Mouse (Mus musculus) cerebellum, postnatal 14 days (tissue): ENCODE data around the gene Stx12.
A peak's percentile ranks its signal among the peaks of the same experiment; 100 is the strongest.
"Not testable (repeated sequence)": the region's sequence is repeated elsewhere in the genome, so short reads cannot be mapped to it uniquely, and the experiment has no call there.

Experiments used
- DNase-seq, 2 experiments: peaks; one replicate each; pipeline ENCODE4 v3.0.0; 2021; ENCODE audit warnings: mixed read lengths in 2 of 2

The Stx12 gene

DNA sequence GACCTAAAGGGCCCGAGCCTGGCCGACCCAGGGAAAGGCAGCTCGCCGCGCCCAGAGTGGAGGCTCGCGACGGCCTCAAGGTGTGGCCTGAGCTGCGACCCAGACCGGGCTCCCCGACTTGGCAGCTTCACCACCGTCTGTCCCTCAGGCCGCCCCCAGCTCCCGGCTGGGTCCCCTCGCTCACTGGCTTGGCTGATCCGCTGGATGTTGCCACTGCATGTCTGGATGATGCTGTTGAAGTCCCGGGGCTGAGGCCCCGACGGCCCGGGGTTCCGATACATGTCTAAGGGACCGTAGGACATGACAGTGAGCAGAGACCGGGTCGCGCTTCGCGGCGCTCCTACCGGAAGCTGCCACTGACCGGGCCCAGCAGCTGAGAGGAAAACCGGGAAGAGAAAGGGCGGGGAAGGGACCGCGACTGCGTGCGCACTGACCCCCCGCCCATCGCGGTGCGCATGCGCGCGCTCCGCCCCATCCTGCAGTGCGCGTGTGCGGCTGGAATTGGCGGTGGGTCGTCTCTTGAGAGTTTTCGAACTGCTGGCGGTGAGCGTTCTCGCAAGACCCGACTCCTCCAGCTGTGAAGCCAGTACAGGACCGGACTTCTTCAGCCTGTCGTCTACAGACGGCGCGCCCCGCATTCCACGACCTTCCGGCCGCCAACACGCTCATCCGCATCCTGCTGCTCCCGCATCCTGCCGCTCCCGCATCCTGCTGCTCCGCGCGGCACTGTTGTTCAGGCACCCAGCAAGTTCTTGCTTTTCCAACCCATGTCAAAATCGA, at the start of gene Stx12:
Stx12 (minus strand) TSS at position 446 of the 780 bp plus-strand sequence.
- peak; percentile 92 to 93 for DNase-seq

DNA sequence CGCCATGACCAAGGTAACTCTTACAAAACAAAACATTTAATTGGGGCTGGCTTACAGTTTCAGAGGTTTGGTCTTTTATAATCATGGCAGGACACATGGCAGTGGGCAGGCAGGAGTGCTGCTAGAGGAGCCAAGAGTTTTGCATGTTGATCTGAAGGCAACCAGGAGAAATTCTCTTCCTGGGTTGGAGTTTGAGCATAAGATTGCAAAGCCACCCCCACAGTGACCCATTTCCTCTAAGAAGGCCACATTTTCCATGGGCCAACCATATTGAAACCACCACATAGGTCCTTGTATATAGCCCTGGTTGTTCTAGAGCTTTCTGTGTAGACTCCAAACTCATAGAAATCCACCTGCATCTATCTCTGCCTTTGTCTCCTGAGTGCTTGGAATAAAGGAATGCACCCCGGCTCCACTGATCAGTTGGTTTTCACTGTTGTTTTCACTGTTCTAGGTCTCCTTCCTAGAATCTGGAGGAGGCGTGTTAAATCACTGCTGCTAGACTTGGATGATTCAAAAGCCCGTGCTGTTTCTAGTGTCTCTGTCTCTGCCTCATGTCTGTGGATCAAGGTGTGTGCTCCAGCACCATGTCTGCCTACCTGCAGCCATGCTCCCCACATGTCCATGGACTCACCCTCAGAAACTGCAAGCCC, 48.6 kb upstream of the Stx12 start:
- DNase-seq, result no peak

DNA sequence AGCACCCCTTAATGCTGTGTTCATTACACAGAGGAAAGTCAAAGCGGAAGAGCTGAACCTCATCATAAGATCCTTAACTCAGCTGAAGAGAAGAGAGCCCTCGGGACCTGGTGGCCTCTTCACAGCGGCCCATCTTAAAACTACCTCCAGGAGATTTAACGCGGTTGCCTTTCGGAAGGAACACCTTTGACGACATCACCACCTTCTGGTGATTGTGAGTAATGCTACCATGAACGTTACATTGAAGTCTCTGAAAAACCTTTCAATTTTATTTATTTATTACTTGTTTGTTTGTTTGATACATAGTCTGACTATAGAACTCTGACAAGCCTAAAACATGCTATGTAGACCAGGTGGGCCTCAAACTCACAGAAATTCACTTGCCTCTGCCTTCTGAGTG, 46.5 kb upstream of the Stx12 start:
- peak; percentile 74 to 78 for DNase-seq

DNA sequence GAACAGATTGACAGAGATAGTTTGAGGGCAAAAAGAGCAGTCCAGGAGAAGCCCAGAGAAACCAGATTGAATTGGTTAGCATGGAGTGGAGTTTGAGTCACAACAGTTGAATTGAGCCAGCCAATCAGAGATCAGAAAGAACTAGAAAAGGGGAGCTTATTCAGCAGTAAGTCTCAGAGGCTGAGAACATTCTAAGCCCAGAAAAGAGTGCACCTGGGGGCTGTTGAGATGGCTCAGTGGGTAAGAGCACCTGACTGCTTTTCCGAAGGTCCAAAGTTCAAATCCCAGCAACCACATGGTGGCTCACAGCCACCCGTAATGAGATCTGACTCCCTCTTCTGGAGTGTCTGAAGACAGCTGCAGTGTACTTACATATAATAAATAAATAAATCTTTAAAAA, 42.2 kb upstream of the Stx12 start:
- DNase-seq, result not testable (repeated sequence)

DNA sequence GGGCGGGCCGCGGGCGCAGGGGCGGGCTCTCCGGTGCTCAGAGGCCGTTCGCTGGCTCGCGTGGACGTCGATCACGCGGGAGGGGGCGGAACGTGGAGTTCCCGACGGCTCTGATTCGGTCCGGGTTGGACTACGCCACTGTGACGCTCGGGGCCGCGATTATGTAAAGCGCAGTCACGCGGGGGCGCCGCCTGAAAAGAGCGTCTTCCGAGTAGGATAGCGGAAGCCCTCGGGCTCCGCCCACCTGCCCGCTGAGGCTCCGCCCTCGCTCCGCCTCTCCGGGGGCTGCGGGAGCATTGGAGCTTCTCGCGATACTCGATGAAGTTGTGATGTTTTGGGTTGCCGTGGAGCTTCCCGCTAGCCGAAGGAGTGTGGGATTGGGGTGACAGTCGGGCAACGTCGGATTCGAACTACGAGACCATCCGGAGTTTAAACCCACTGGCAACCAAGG, 38.3 kb upstream of the Stx12 start, which contains the start of gene Fam76a:
Fam76a (minus strand) TSS at position 1 of the 451 bp plus-strand sequence.
- DNase-seq, result peak; percentile 100

DNA sequence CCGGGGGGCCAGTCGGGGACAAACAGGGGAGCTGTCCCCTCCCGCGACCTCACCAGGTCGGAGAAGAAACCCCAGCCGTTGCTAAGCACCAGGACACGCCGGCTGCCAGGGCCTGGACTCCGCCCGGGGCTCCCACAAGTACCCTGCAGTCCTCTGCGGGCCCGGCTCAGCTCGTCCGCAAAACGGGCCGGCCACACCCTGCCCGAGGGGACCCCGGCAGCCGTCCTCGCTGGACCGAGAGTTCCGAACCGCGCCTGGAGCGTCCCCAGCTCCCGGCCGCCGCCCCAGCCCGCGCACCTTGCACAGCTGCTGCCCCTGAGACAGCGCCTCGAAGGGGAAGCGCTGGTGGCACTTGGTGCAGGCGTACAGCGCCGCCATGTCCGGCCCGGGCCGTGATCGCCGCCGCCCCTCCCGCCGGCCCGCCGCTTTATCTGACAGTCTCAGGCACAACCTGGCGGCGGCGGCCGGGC, 37.8 kb upstream of the Stx12 start:
- peak in 1 of 2 experiments; percentile 67 for DNase-seq

DNA sequence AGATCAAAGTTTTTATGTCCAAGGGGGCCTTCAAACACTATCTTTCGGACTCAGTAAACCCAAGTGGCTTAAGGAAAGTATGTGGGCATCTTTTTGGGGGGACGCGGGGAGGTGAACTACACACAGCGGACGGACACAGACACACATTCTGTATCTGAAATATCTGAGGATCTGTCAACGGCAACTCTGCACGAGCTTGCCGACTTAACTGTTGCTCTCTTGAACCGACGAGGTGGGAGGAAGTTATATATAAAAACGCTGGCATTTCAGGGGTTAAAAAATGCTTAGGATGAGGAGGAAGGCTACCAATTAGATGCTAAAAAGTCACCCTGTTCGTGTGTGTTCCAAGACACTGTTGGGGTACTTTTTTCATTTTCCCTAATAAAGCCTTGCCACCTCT, 37.2 kb upstream of the Stx12 start:
- no peak for DNase-seq

DNA sequence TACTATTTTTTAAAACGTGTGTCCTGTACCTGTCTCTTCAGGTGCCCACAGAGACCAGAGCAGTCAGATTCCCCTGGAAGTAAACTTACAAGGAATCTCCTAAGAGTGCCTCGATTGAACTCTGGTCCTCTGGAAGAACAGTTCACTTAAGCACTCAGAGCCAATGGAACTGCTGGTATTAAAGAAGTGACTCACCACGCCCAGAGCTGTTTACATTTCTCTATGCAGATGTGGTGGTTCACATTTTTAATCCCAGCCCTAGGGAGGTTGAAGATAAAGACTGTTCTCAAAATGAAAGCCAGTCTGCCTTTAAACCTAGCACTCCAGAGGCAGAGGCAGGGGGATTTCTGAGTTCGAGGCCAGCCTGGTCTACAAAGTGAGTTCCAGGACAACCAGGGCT, 35.9 kb upstream of the Stx12 start:
- DNase-seq, result no peak

DNA sequence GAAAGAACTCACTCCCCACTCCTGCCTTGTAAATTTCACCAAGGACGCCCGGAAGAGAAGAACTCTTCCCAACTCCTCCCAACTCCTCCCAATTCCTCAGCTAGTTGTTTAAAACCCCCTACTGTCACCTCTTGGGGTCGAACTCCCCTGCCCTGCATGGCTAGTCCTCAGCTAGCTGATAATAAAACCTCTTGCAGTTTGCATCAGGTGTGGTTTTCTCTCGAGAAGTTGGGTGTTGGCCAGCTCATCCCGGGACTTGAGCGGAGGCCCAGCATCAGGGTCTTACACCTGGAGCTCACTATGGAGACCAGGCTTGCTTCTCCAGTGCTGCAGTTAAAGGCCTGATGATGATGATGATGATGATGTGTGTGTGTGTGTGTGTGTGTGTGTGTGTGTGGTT, 34.2 kb upstream of the Stx12 start:
- DNase-seq, result not testable (repeated sequence)

DNA sequence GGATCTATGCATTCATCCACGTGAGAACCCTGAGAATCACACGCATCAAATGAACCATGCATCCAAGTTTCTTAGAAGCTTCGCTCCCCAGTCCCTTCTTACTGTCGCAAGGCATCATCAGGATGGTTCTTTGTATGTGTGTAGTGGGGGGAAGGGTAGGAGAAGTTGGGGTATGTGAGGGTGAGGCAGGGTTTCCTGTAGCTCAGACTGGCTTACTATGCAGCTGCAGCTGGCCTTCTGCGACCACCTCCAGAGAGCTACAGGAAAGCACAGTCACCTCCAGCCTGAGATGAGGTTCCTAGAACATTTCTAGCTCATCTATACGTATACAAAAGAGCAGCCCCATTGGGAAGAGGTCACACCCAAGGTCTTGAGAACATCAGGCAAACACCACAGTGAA, 27.8 kb upstream of the Stx12 start:
- DNase-seq, result no peak

DNA sequence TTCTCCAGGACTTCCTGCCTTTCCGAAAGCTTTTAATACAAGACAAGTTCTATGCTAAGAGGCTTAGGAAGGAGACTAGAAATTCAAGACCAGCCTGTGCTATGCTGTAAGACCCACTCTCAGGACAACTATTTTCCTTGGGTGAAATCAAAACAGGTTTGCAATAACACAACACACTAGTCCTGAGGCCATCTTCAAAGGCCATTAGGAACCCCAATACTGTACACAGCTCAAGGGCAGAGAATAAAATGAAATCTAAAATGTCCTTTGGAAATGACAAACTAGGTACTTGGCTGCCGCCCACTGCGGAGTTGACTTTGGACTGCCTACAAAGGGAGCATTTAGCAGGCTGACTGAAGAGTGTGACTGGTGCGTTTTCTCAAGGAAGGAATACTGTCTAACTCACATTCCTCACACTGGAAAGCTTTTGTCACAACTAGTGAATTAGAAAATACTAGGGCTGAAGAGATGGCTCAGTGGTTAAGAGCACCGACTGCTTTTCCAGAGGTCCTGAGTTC, 21.6 kb upstream of the Stx12 start:
- no peak for DNase-seq

DNA sequence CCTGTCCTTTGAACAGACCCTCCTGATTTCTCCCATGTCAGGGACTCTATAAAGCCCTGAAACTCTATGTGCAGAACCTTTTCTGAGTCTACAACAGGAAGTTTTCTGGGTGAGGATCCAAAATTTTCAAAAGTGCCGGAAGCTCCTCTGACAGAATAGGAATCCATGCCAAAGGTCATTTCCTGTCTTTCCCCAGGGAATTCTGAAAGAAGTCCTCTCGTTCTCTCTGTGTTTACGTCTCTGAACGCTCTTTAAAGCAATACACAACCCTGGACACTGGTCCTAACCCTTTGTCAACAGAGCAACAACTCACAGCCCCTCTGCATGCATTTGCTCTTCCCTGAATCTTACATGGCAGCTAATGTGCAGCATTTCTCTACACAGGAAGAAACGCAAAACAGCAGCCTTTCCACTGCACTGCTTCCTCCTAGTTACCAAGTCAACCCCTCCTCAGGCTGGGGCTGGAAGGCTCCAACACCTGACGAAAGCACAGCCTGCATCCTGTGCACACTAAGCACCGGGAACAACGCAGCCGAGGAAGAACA, 20.5 kb upstream of the Stx12 start:
- DNase-seq, result no peak

DNA sequence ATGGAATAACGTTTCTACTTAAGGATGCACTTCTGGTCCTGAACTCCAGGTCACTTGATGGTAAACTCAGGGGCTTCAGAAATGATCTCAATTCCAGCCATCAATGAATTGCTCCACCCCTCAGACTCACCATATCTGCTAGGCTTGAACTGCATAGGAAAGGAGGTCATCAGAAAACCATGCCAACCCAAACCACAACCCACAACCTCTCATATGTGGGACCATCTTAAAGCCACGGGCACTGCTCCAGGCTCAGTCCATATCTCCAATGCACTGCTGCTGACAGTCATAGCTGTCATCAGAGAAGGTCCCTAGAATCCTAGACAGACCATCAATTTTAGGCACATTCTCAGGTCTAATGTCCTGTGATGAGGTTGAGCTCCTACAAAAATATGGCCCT, 19.8 kb upstream of the Stx12 start:
- no peak for DNase-seq

DNA sequence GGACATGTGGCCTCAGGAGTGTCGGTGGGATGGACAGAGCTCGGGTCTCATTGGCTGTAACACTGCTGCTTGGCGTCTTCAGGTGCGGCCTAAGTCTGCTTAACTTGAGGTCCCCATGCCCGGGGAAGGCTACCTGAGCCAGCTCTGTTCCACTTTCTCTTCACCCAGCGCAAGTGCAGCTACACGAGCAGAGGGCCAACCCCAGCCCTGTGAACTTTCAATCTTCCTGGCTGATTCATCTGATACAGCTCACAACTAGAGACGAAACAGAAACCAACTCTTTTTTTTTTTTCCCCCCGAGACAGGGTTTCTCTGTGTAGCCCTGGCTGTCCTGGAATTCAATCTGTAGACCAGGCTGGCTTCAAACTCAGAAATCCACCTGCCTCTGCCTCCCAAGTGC, 13.9 kb upstream of the Stx12 start:
- DNase-seq, result no peak

DNA sequence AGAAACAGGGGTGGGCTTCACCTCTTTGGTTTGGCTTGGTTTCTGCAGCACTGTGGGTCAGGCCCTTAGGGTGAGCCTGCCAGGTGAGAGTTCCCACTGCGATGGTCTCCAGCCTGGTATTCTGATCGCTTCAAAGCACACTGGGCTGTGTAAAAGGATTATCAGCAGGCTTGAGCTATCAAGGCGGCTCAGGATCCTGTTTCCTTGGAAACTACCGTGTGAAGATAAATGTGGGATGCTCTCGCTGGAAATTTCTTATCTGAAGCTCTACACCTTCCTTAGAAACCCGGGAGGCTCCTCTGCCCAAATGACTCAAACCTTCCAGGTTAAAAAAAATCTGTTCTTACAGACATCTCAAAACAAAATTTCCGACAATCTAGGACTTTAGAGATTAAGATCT, 10.1 kb upstream of the Stx12 start:
- DNase-seq, result no peak

DNA sequence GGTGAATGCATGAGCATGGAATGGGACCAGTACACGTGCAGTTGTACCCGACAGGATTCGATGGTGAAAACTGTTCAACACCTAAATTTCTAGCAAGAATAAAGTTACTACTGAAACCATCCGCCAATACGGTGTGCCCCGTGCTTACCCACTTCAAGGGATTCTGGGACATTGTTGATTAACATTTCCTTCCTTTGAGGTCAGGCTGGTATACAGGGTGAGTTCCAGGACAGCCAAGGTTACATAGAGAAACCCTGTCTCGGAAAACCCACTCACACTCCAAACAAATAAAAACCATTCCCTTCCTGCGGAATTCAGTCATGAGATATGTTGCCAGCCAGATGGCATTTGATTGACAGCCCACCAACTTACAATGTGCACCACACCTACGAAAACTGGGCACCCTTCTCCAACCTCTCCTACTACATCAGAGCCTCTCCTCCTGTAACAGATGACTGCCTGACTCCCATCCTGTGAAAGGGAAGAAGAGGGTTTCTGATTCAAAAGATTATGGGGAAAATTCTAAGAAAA, 600 bp upstream of the Stx12 start:
- peak in 1 of 2 experiments; percentile 7 for DNase-seq

DNA sequence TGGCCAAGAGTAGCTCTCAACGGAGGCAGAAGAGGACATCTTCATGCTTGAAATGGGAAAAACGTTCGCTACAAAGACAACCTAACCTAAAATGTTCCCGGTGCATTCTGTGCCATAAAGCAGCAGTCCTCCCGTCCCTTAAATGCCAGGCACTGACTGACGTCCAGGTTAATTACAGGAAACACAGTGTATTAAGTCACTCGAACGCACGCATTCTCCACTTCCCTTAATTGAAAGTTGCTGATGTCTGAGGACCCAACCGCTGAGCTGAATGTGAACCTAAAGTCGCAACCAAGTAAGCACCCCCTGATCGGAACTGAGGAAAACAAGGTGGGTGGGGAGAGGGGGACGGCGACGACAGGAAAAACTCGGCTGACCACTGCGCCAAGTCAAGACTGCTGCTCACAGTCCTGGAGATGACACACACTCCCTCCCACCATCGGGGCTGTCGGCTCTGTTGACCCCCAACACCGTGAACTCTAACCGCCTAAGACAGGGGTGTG, 697 bp downstream of the Stx12 start:
- no peak for DNase-seq

DNA sequence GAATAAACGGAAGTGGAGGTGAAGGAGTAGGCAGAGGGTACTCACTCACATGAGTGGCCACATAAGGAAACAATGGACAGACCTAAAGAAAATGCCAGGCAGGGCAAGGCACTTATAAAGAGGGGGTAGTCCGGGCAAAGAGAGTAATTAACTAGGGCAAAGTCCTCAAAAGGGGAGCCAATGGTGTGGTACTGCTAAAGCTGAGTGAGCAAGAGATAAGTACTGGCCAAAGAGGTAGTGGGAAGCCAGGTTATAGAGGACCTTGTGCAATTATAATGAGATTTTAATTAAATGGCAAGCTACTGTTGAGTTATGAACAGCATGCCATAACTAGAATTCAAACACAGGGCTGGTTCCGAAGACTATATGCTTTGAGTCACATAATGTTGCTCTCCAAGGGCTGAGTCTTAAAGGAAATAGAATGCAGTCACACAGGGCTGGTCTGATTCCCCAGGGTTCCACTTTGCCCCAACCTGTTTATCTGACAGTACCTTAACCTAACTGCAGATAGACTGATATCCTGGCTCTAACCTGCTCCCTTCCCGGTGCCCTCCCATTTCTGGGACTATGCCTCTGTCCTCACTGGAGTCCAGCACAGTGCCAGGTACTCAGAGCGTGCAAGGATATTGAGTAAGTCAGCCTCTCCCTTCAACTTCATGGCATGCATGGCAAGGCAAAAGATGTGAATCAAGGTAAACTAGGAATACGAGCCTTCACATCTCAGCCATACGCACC, 9.8 kb downstream of the Stx12 start:
- DNase-seq, result no peak

DNA sequence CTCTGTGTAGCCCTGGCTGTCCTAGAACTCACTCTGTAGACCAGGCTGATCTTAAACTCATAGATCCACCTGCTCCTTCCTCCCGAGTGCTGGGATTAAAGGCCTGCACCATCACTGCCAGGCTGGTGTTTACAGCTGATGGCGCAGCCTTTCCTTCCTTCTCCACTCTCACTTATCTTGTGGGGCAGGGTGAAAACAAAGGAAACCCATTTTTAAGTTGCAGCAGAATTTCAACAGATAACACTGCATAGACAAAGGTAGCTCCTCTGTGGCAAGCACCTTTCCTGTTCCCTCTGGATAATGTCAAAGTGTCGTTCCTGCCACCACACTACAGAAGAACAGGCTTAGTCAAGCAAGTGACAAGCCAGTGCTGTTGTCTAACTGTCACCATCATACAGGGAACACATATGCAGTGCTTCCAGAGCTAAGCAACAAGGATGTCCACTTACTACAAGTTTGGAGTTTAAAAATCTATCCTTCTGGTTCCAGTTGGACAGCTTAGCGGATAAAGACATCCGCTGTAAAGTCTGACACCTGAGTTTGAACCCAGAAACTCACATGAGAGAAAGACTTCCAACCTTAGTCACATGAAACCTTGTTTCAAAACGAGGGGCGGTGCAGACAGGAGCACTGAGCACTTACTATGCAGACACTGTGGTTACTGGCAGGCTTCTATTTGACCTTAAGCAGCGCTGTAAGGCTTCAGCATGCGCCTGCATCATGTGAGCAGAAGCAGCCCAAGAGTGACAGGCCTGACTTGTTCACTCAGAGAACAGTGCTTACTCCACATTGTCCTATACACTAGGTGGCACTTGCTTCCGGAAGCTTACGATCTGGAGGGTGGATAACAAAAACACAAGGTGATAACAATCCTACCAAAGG, 10.6 kb downstream of the Stx12 start:
- no peak for DNase-seq

DNA sequence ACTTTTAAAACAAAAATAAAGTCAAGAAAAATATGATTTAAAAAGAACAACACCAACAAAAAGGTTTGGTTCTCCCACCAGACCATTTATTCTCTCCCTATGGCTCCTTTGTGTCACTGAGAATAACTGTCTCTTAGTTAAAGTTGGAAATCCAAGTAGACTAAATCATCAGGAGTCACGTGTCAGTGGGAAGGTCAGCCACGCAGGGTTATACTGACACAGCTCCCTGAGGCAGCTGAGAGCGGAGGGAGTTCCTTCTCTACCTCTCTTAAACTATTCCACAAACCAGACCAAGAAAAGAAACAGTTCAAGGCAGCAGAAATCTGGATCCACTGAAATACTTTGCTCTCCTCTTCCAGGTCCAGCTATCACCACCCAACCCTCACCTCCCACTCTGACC, 13.2 kb downstream of the Stx12 start:
- DNase-seq, result no peak

DNA sequence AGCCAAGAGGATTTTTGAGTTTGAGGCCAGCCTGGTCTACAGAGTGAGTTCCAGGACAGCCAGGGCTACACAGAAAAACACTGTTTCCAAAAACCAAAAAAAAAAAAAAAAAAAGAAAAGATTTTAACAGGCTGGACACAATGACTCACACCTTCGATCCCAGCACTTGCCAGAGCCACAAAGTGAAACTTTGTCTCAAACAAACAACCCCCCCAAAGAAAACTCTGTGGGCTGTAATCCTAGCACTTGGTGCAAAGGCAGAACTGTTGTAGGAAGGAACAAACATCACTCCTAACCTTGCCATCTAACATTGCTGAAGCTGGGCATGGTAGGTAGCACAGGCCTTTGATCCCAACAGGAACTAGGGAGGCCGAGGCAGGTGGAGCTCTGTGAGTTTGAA, 19.5 kb downstream of the Stx12 start:
- DNase-seq, result no peak
